Mouse (Mus musculus) adrenal gland, adult 8-10 months (tissue): ENCODE results near the gene Gm10477. TPM values are rescaled to one million over a fixed set of nuclear protein-coding genes. Genes with fewer than 3 reads are reported as not detected.
A peak's percentile ranks its signal among the peaks of the same experiment; 100 is the strongest.
"Not testable (repeated sequence)": the region's sequence is repeated elsewhere in the genome, so short reads cannot be mapped to it uniquely, and the experiment has no call there.

Source experiments
- DNase-seq: peaks from one replicate; pipeline ENCODE4 v3.0.0; 2022
- total RNA-seq, 4 experiments: library from RNA; stranded (reverse); gene quantifications; 2 replicates each; pipeline ENCODE4 v1.2.4; 2022

Gene Gm10477
- not detected for total RNA-seq

DNA sequence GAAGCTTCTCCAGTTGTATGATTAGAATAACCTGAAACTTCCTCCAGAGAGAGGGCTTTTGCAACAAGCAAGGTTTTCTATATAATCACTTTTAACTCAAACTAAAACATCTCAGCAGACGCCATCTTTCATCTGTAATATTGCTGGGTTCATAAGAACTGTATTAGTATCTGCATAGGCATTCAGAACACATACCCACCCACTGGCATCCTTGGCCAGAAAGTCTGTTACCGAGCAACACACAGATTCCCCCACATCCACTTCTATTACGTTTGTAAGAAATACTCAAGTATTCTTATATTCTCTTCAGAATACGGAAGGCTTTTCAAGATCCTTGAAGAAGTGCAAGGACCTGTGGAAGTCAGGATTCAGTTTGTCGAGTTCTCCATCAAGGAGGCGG is at the start of gene Gm10477:
Gm10477 (plus strand) TSS at position 301 of the 400 bp plus-strand sequence.
- DNase-seq, result not testable (repeated sequence)

DNA sequence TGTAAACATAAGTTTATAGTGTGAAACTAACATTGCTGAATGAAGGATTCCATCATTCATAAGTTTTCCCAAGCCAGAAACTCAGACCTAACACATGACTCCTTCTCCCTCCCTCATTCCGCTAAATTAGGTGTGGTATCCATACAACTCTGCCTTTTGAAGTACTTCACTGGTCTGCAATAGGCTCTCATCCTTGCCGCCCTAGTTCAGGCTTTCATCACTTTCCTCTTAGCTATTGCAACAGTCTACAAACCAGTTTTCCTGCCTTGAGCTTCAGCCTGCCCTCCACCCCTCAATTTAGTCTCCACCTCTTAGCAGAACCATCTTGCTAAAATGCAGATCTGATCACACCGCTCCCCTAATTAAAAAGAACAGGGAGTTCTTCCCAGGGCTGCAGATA is 47.0 kb upstream of the Gm10477 start:
- DNase-seq, result no peak

DNA sequence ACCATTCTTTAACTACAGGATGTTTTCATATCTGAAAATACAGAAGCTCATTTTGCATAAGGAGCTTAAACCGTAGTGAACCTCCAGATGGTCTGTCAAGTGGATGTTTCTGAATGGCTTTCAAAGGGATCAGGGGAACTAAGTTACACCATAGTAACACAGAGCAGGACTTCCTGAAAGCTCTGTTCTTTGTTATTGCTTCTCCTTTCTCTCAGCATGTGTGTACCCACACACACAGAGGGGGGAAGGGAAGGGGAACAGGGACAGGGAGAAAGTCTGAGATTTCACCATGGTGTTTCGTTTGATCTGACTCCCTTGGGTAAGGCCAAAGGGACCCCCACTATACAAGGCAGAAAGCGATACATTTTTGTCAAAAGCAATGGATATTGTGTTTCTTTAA is 42.6 kb upstream of the Gm10477 start:
- DNase-seq, result no peak

DNA sequence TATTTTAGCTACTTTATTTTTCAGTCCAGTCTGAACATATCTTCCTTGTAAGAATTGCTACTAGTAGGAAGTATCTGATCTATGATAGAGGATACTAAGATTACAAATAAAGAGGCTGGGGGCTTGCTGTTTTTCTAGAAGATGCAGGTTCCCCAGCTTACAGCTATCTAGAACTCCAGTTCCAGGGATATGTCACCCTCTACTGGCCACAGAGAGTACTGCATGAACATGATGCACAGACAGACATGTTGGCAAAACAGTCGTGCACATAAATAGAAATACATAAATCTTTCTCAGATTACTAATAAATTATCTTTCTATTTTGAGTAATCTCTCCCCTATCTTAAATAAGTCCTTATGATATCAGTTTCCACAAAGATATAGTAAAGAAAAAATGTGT is 34.8 kb upstream of the Gm10477 start:
- peak; percentile 25 for DNase-seq

GRCm38 (mm10) chrX:56497241-56497640 is 27.3 kb upstream of the Gm10477 start:
- peak; percentile 32 for DNase-seq

DNA sequence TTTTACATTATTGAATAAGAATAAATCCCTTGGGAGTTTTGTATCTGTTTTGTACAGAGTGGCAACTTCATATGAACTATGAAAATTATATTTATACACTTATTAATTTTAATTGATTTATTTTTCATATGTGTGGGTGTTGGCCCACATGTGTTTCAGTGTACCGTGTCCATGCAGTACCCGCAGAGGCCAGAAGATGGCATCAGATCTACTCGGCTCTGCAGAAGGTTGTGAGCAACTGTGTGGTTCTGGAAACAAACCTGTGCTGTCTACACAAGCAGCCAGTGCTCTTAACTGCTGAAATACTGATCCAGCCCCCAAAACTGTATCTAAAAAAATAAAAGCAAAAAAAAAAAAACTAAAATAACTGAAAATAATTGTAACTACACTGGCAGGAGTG is 6.7 kb downstream of the Gm10477 start:
- DNase-seq, result peak; percentile 5

DNA sequence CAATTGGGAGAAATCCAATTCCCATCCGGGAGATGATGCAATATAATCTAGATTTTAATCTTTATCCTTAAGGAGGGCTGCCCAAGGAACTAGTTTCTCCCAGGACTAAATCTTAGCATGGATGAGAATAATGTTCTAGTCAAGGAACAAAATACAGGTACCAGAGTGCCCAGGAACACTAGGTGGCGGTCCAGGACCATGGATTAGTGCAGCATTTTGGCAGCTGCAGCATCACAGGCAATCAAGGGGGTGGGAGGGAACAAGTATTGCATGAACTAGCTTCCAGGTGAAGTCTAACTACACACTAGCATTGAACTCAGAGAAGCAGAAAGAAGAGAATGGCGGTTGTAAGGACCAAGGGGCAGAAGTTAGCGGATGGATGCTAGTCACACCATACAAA is 12.6 kb downstream of the Gm10477 start:
- no peak for DNase-seq

- DNase-seq, result no peak
Measured at GRCm38 (mm10) chrX:56549506-56549905, 25.0 kb downstream of the Gm10477 start, which contains the start of gene Gm648. Gene Gm648, minus strand, starts transcription at chrX:56549606.

DNA sequence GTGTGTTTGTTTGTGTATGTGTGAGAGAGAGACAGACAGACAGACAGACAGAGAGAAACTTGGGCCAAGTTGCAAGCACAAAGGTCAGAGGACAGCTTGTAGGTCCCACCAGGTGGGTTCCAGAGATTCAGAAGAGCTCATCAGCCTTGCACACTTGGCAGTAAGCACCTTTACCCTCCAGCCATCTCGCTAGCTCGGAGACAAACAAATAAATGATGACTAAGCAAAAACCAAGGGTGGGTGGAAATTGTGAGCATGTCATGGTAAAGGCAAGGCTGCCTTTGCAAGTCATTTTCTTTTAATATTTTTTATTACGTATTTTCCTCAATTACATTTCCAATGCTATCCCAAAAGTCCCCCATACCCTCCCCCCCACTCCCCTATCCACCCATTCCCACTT is 29.0 kb downstream of the Gm10477 start:
- no peak for DNase-seq

DNA sequence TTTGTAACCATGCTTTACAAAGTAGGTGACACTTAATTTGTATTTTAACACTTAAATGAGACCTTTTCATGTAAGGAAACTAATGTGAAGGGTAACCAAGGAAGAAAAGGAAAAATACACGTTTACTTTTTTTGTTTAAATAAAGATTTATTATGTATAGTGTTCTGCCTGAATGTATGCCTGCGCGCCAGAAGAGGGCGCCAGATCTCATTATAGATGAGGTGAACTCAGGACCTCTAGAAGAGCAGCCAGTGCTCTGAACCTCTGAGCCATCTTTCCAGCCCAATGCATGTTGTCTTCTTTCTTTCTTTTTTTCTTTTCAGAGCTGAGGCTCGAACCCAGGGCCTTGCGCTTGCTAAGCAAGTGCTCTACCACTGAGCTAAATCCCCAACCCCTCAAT is 47.9 kb downstream of the Gm10477 start:
- DNase-seq, result no peak

Other genes with a start within 250 kb of the Gm10477 start
- 1 to 10 TPM; 3.0 to 5.9 (median 4.9) TPM for gene Zfp449, start 178.3 kb upstream of the Gm10477 start, total RNA-seq
- 1 to 10 TPM in 2 of 4 experiments, under 1 TPM in 2; 0.66 to 1.6 (median 1.2) TPM for gene Smim10l2a, start 150.2 kb upstream of the Gm10477 start, total RNA-seq
- gene Gm2174, start 76.8 kb upstream of the Gm10477 start, total RNA-seq, result 1 to 10 TPM in 1 of 4 experiments, not detected in 3; 1.1 TPM
- 10 to 100 TPM; 26.2 to 54.0 (median 38.0) TPM for gene Ints6l, start 69.9 kb upstream of the Gm10477 start, total RNA-seq
- gene Gm648, start 24.9 kb downstream of the Gm10477 start, total RNA-seq, result not detected
- 10 to 100 TPM; 24.8 to 31.3 (median 27.9) TPM for gene Mmgt1, start 73.3 kb downstream of the Gm10477 start, total RNA-seq
- 10 to 100 TPM; 35.6 to 39.1 (median 37.6) TPM for gene Slc9a6, start 85.0 kb downstream of the Gm10477 start, total RNA-seq
- gene Fhl1, start 207.0 kb downstream of the Gm10477 start, total RNA-seq, result 10 to 100 TPM; 28.8 to 83.8 (median 43.3) TPM